Mouse (Mus musculus) hindbrain, postnatal 0 days (tissue): ENCODE results near the gene Grap. TPM values are rescaled to one million over a fixed set of nuclear protein-coding genes. Genes with fewer than 3 reads are reported as not detected.

Experiments
- ATAC-seq: fragments of 200-750 bp; cut with Nextera tagmentation; 2 replicates; pipeline ENCODE4 v1.8.0; 2017; ENCODE audit warnings: mild to moderate bottlenecking, moderate TSS enrichment, moderate library complexity
- DNase-seq: peaks from one replicate; pipeline ENCODE4 v3.0.0-alpha.2; 2015; ENCODE audit warnings: low spot score
- H3K27ac ChIP-seq: fragments of 300-500 bp; sonication (generic); 2 replicates; pipeline ENCODE4 v1.5.1; 2014; ENCODE audit warnings: mild to moderate bottlenecking
- H3K27me3 ChIP-seq: fragments of 300-500 bp; sonication (generic); 2 replicates; pipeline ENCODE4 v1.6.1; 2014; ENCODE audit warnings: low read length, mixed read lengths; ENCODE audit not compliant: insufficient read depth
- H3K36me3 ChIP-seq: fragments of 300-500 bp; sonication (generic); 2 replicates; pipeline ENCODE4 v1.6.1; 2014; ENCODE audit warnings: low read length, mixed read lengths; ENCODE audit not compliant: insufficient read depth
- H3K4me1 ChIP-seq: fragments of 300-500 bp; sonication (generic); 2 replicates; pipeline ENCODE4 v1.6.1; 2014; ENCODE audit warnings: antibody characterized with exemption, low read length, mixed read lengths; ENCODE audit not compliant: insufficient read depth
- H3K4me2 ChIP-seq: fragments of 300-500 bp; sonication (generic); 2 replicates; pipeline ENCODE4 v1.6.1; 2014; ENCODE audit warnings: low read depth, mild to moderate bottlenecking, low read length, moderate library complexity, mixed read lengths
- H3K4me3 ChIP-seq: fragments of 300-500 bp; sonication (generic); 2 replicates; pipeline ENCODE4 v1.5.1; 2014; ENCODE audit warnings: low read length
- H3K9ac ChIP-seq: fragments of 300-500 bp; sonication (generic); replicated peaks from 2 replicates; pipeline ENCODE4 v1.6.1; 2014; ENCODE audit warnings: mild to moderate bottlenecking, low read length, moderate library complexity, mixed read lengths
- H3K9me3 ChIP-seq: fragments of 300-500 bp; sonication (generic); 2 replicates; pipeline ENCODE4 v1.6.1; 2016; ENCODE audit warnings: low read length, mixed read lengths
- CTCF ChIP-seq: IDR thresholded peaks from 2 replicates; pipeline ENCODE4 v1.5.1; 2016; ENCODE audit warnings: antibody characterized with exemption, control low read depth, low read depth
- WGBS: fragments of 180-500 bp; shearing (Covaris S2); extraction: QIAGEN DNeasy Blood & Tissue Kit; methylation state at CpG from one replicate; pipeline ENCODE4 v1.1.7; 2014; 5-methylcytosine and 5-hydroxymethylcytosine counted together
- polyA plus RNA-seq: library from polyadenylated mRNA; unstranded; fragments of >200 nt; fragmentation: Nextera tagmentation; extraction: Ambion mirVana; gene quantifications from 2 replicates; pipeline ENCODE4 v1.2.1, GENCODE M21; 2015
- total RNA-seq: library from RNA; depleted of rRNA; stranded (reverse); fragments of >200 nt; gene quantifications from 2 replicates; pipeline ENCODE4 v1.2.3, GENCODE M21; 2014

The Grap gene
- total and polyA plus RNA-seq, 2 experiments from 2014 or later, result 7.4 to 7.7 TPM

- DNase-seq (no peak), ATAC-seq (no peak)
- Histone ChIP-seq H3K9ac (no peak overlapping the region), H3K9me3 (no peaks in the 10 kb centered on the region), H3K4me3 (no peak overlapping the region), H3K4me2 (no peak overlapping the region), H3K27ac (no peak overlapping the region), H3K27me3 (no peaks in the 10 kb centered on the region), H3K36me3 (no peaks in the 10 kb centered on the region), H3K4me1 (peaks cover 9% of the 10 kb centered on the region)
- TF ChIP-seq CTCF, result no peak
- WGBS, result 75% methylated on average over 19 of the region's 19 CpGs
Observed at GRCm38 (mm10) chr11:61671781-61672383, 18.8 kb downstream of the Grap start.

GRCm38 (mm10) chr11:61673686-61674085 is 20.6 kb downstream of the Grap start:
- peak; percentile 56 for DNase-seq
- peak; percentile 54 for TF ChIP-seq CTCF

GRCm38 (mm10) chr11:61674151-61674838 is 21.2 kb downstream of the Grap start:
- TF ChIP-seq CTCF, result no peak
- peak; percentile 41; the same call in 1 of the 2 replicates for ATAC-seq
- H3K27me3 ChIP-seq, result no peaks in the 10 kb centered on the region
- WGBS, result 23% methylated on average over 19 of the region's 19 CpGs
- H3K4me2 ChIP-seq, result no peak overlapping the region
- no peaks in the 10 kb centered on the region for H3K9me3 ChIP-seq
- H3K9ac ChIP-seq, result no peak overlapping the region
- H3K27ac ChIP-seq, result no peak overlapping the region
- DNase-seq, result peak; percentile 11
- peaks cover 9% of the 10 kb centered on the region for H3K4me1 ChIP-seq
- no peaks in the 10 kb centered on the region for H3K36me3 ChIP-seq
- no peak overlapping the region for H3K4me3 ChIP-seq

More at GRCm38 (mm10) chr11:61673686-61674085, 20.6 kb downstream of the Grap start:
- Histone ChIP-seq H3K9me3 (no peaks in the 10 kb centered on the region), H3K27me3 (no peaks in the 10 kb centered on the region), H3K9ac (no peak overlapping the region), H3K27ac (no peak overlapping the region), H3K4me3 (no peak overlapping the region), H3K36me3 (no peaks in the 10 kb centered on the region), H3K4me1 (peaks cover 9% of the 10 kb centered on the region), H3K4me2 (no peak overlapping the region)
- WGBS, result 30% methylated on average over 8 of the region's 8 CpGs
- ATAC-seq, result no peak

GRCm38 (mm10) chr11:61674839-61675159 is 21.7 kb downstream of the Grap start:
- 5% methylated on average over 8 of the region's 8 CpGs for WGBS
- peak; percentile 73 for ATAC-seq

GRCm38 (mm10) chr11:61675332-61675731 is 22.3 kb downstream of the Grap start:
- WGBS, result 67% methylated on average over 2 of the region's 2 CpGs
- Histone ChIP-seq H3K4me2 (no peak overlapping the region), H3K4me3 (no peak overlapping the region), H3K27me3 (no peaks in the 10 kb centered on the region), H3K9me3 (no peaks in the 10 kb centered on the region), H3K27ac (no peak overlapping the region), H3K4me1 (peaks cover 9% of the 10 kb centered on the region), H3K36me3 (no peaks in the 10 kb centered on the region), H3K9ac (no peak overlapping the region)
- ATAC-seq (no peak), DNase-seq (no peak)
- TF ChIP-seq CTCF, result no peak

More at GRCm38 (mm10) chr11:61674839-61675159, 21.7 kb downstream of the Grap start:
- Histone ChIP-seq H3K27ac (no peak overlapping the region), H3K4me2 (no peak overlapping the region), H3K9me3 (no peaks in the 10 kb centered on the region), H3K4me3 (no peak overlapping the region), H3K9ac (no peak overlapping the region), H3K27me3 (no peaks in the 10 kb centered on the region), H3K36me3 (no peaks in the 10 kb centered on the region), H3K4me1 (peaks cover 9% of the 10 kb centered on the region)
- peak; percentile 80 for TF ChIP-seq CTCF
- peak; percentile 77 for DNase-seq

GRCm38 (mm10) chr11:61676216-61676854 is 23.3 kb downstream of the Grap start:
- Histone ChIP-seq H3K4me3 (no peak overlapping the region), H3K36me3 (no peaks in the 10 kb centered on the region), H3K4me2 (no peak overlapping the region), H3K27ac (no peak overlapping the region), H3K4me1 (peaks cover 9% of the 10 kb centered on the region), H3K27me3 (no peaks in the 10 kb centered on the region), H3K9me3 (no peaks in the 10 kb centered on the region), H3K9ac (no peak overlapping the region)
- no peak for ATAC-seq
- DNase-seq, result no peak
- 68% methylated on average over 7 of the region's 7 CpGs for WGBS
- no peak for TF ChIP-seq CTCF
